Mouse (Mus musculus): ENCODE data around the gene Mllt3. TPM values are rescaled to one million over a fixed set of nuclear protein-coding genes. Genes with fewer than 3 reads are reported as not detected.

Gene Mllt3
- polyA plus RNA-seq, 1 experiment from 2014 or later = 34.8 TPM

DNA sequence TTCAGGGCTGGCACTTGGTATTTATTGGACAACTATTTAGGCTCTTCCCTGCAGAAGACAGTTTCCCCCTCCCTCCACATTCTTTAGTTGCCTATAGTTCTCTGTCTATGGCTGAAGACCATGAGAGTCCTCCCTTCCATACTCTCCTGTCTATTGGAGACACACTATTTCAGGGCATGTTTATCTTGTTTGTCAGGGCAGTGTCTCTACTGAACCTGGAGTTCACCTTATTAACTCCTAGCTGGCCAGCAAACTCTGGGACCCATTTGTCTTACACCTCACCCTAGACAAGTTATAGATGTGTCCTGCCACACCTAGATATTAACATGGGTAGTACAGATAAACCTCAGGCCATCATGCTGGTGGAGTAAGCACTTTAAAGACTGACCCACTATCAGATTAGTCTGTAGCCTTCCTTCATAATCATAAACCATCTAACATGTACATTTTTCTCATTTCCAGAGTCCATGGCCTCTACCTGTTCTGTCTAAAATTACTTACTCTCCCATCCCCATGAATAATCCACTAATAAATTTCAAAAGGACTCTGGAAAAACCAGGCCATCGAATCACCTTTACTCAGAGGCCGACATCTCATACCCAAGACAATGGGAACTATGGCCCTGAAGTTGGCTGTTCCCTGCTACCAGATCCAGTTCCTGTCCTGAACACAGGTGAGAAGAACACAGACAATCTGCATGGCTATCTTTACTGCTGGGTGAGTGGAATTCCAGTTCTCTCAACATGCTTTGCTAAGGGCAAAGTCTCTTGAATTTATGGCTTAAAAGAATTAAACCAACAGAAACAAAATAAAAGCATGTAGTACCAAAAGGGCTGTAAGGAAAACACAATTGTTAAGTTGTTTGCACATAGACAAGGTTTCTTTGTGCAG lies 195.4 kb downstream of the Mllt3 start:
- Histone ChIP-seq H3K4me3 (ENCODE audit: low read depth, low read length) (no peak overlapping the region), H3K9ac (replicated peaks) (no peak overlapping the region), H3K36me3 (replicated peaks; ENCODE audit: insufficient read depth, low read length) (0 out of 2 replicates have a peak, but pooled peaks cover 6% of the 10 kb centered on the region), H3K27me3 (ENCODE audit: insufficient read depth, low read length) (no peaks in the 10 kb centered on the region), H3K4me2 (ENCODE audit: low read depth, low read length) (no peak overlapping the region), H3K27ac (ENCODE audit: low read depth) (no peak overlapping the region), H3K4me1 (ENCODE audit: insufficient read depth) (peaks cover 5% of the 10 kb centered on the region), H3K9me3 (ENCODE audit: low read length) (no peaks in the 10 kb centered on the region)
- 95% methylated on average over 2 of the region's 2 CpGs for WGBS (ENCODE audit: insufficient replicate concordance)
- no peak for DNase-seq
- ATAC-seq = no peak
- TF ChIP-seq CTCF (IDR thresholded peaks at IDR 0.05; ENCODE audit: low read depth) (no peak), EP300 (IDR thresholded peaks at IDR 0.05; ENCODE audit: low read depth) (no peak)

DNA sequence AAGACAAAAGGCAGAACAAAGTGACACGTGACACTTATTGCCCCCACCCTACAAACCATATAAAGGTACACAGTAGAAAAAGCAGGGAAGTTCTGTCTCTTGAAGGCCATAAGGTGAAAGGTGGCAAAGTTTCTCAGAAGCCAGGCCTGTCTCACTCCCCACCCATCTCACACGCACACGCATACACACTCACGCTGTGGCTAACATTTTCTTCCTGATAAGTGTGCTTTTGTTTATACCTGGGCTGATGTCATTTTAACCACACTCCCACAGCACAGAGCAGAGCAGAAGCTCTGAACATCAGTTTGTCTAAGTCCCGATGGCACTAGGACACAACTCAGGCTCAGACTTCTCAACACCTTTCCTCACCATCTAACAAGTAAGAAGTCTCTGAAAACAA lies 196.9 kb downstream of the Mllt3 start:
- TF ChIP-seq EP300 (IDR thresholded peaks at IDR 0.05; ENCODE audit: low read depth) = no peak
- TF ChIP-seq CTCF (IDR thresholded peaks at IDR 0.05; ENCODE audit: low read depth) = no peak
- Histone ChIP-seq H3K4me2 (ENCODE audit: low read depth, low read length) (no peak overlapping the region), H3K9me3 (ENCODE audit: low read length) (no peaks in the 10 kb centered on the region), H3K4me3 (ENCODE audit: low read depth, low read length) (no peak overlapping the region), H3K9ac (replicated peaks) (no peak overlapping the region), H3K4me1 (ENCODE audit: insufficient read depth) (peaks cover 5% of the 10 kb centered on the region), H3K36me3 (replicated peaks; ENCODE audit: insufficient read depth, low read length) (0 out of 2 replicates have a peak, but pooled peaks cover 6% of the 10 kb centered on the region), H3K27ac (ENCODE audit: low read depth) (no peak overlapping the region), H3K27me3 (ENCODE audit: insufficient read depth, low read length) (no peaks in the 10 kb centered on the region)
- ATAC-seq = no peak
- WGBS (ENCODE audit: insufficient replicate concordance) = 68% methylated on average over 5 of the region's 5 CpGs
- DNase-seq = no peak

DNA sequence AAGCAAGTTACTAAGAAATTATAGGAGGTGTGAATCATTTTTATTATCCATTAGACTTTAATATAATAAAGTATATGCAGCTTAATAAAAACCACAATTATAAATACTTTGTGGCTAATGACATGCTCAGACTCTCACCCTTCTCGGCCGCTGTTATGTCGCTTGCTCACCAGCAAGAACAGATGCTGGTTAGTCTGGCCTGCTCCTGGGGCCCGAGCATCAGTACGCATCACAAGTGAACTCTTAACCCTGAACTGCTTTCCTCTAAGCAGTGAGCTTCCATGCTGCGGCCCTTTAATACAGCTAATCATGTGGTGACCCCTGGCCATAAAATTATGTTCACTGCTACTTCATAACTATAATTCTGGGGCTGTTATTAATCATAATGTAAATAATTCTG lies 198.0 kb downstream of the Mllt3 start:
- 77% methylated on average over 6 of the region's 6 CpGs for whole genome bisulfite sequencing (ENCODE audit: insufficient replicate concordance)
- TF ChIP-seq EP300 (IDR thresholded peaks at IDR 0.05; ENCODE audit: low read depth) = no peak
- Histone ChIP-seq H3K4me1 (ENCODE audit: insufficient read depth) (peaks cover 5% of the 10 kb centered on the region), H3K4me2 (ENCODE audit: low read depth, low read length) (no peak overlapping the region), H3K9me3 (ENCODE audit: low read length) (no peaks in the 10 kb centered on the region), H3K27me3 (ENCODE audit: insufficient read depth, low read length) (no peaks in the 10 kb centered on the region), H3K9ac (replicated peaks) (no peak overlapping the region), H3K36me3 (replicated peaks; ENCODE audit: insufficient read depth, low read length) (0 out of 2 replicates have a peak, but pooled peaks cover 3% of the 10 kb centered on the region), H3K4me3 (ENCODE audit: low read depth, low read length) (no peak overlapping the region), H3K27ac (ENCODE audit: low read depth) (no peak overlapping the region)
- ATAC-seq (no peak), DNase-seq (no peak)

DNA sequence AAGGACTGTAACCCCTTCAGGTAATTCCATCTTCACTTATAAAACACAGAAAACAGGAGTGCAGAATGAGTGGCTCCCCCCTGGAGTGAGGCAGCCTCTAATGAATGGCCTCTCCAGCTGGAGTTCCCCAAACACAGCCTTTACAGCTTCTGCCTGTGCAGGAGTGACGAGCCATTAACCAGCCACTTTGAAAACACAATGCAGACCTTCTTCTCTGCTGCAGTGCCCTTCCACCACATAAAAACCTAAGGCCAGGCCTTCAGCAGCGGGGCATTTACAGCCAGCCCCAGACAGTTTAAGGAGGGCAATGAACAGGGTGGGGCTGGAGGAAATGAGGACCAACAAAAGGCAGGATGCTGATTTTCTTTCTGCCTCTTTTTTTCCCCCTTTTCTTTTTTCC lies 198.9 kb downstream of the Mllt3 start:
- Histone ChIP-seq H3K4me2 (ENCODE audit: low read depth, low read length) (no peak overlapping the region), H3K4me3 (ENCODE audit: low read depth, low read length) (no peak overlapping the region), H3K9me3 (ENCODE audit: low read length) (no peaks in the 10 kb centered on the region), H3K27me3 (ENCODE audit: insufficient read depth, low read length) (no peaks in the 10 kb centered on the region), H3K36me3 (replicated peaks; ENCODE audit: insufficient read depth, low read length) (no peaks in the 10 kb centered on the region), H3K27ac (ENCODE audit: low read depth) (no peak overlapping the region), H3K4me1 (ENCODE audit: insufficient read depth) (peaks cover 5% of the 10 kb centered on the region), H3K9ac (replicated peaks) (no peak overlapping the region)
- ATAC-seq = no peak
- DNase-seq = no peak
- WGBS (ENCODE audit: insufficient replicate concordance) = 75% methylated on average over 2 of the region's 2 CpGs
- TF ChIP-seq CTCF (IDR thresholded peaks at IDR 0.05; ENCODE audit: low read depth) (no peak), EP300 (IDR thresholded peaks at IDR 0.05; ENCODE audit: low read depth) (no peak)

DNA sequence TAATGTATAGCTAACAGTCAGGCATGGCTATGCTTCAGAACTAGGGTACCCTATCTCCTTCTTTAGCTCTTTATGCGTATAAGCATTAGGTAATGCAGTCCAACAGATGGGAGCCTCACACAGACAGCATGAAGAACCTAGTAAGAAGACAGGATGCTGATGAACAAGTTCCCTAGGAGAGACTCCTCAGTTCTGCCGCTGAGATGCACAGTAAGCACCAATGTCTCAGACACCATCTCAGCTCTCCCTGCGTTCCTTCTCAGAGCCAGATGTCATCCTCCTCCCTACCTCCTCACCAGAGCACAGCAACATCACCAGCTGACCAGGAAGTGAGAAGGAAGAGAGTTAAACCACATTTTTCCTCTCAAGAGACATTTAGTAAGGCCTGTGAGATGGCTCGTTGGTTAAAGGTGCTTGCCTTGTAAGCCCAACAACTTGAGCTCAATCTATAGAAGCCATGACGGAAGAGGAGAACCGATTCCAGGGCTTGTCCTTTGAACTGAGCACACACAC lies 202.3 kb downstream of the Mllt3 start:
- H3K4me2 ChIP-seq (ENCODE audit: low read depth, low read length) = no peak overlapping the region
- DNase-seq (no peak), ATAC-seq (no peak)
- no peaks in the 10 kb centered on the region for H3K4me1 ChIP-seq (ENCODE audit: insufficient read depth)
- no peak overlapping the region for H3K4me3 ChIP-seq (ENCODE audit: low read depth, low read length)
- TF ChIP-seq CTCF (IDR thresholded peaks at IDR 0.05; ENCODE audit: low read depth) (no peak), EP300 (IDR thresholded peaks at IDR 0.05; ENCODE audit: low read depth) (no peak)
- no peaks in the 10 kb centered on the region for H3K27me3 ChIP-seq (ENCODE audit: insufficient read depth, low read length)
- H3K9ac ChIP-seq (replicated peaks) = no peak overlapping the region
- H3K27ac ChIP-seq (ENCODE audit: low read depth) = no peak overlapping the region
- H3K36me3 ChIP-seq (replicated peaks; ENCODE audit: insufficient read depth, low read length) = no peaks in the 10 kb centered on the region
- no peaks in the 10 kb centered on the region for H3K9me3 ChIP-seq (ENCODE audit: low read length)
- WGBS (ENCODE audit: insufficient replicate concordance) = 63% methylated on average over 6 of the region's 6 CpGs

DNA sequence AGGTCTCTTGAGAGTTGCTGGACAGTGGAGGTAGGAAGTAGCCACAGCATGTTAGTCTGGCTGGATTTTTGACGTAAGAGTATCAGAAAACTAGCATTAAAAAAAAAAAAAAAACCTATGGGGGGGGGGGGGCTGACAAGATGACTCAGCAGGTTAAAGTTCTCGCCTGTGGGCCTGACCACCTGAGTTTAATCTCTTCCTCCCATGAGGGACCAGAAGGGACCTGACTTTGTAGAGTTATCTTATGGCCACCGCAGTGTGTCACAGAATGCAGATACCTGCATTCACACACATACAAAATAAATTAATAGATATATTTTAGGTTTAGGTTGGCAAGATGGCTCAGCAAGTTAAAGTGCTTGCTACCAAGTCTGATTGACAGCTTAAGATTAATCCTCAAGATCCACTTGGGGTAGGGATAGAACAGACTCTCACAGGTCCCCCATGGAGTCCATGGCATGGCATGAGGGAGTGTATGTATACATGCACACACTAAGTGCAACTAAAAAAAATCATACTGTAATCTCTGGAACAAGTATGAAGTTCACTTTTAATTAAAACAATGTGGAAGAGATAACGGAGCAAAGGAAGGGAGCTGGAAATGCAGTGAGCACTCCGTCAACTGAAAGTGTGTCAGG lies 203.6 kb downstream of the Mllt3 start:
- TF ChIP-seq EP300 (IDR thresholded peaks at IDR 0.05; ENCODE audit: low read depth) (0 out of 2 replicates have a peak, but pooled peaks have one; percentile 32), CTCF (IDR thresholded peaks at IDR 0.05; ENCODE audit: low read depth) (no peak)
- Histone ChIP-seq H3K4me3 (ENCODE audit: low read depth, low read length) (no peak overlapping the region), H3K9ac (replicated peaks) (no peak overlapping the region), H3K4me2 (ENCODE audit: low read depth, low read length) (no peak overlapping the region), H3K4me1 (ENCODE audit: insufficient read depth) (no peaks in the 10 kb centered on the region), H3K27ac (ENCODE audit: low read depth) (no peak overlapping the region), H3K36me3 (replicated peaks; ENCODE audit: insufficient read depth, low read length) (no peaks in the 10 kb centered on the region), H3K27me3 (ENCODE audit: insufficient read depth, low read length) (no peaks in the 10 kb centered on the region), H3K9me3 (ENCODE audit: low read length) (no peaks in the 10 kb centered on the region)
- 62% methylated on average over 5 of the region's 5 CpGs for WGBS (ENCODE audit: insufficient replicate concordance)
- DNase-seq = no peak
- no peak for ATAC-seq
